Mouse (Mus musculus): ENCODE results near the gene Ly6f. TPM values are rescaled to one million over a fixed set of nuclear protein-coding genes. Genes with fewer than 3 reads are reported as not detected.
"Not testable (repeated sequence)": the region's sequence is repeated elsewhere in the genome, so short reads cannot be mapped to it uniquely, and the experiment has no call there.

The Ly6f gene
- total RNA-seq (2015) (not detected in 2 replicates), total RNA-seq (2017) (not detected in 2 replicates)

- no peak for ATAC-seq (ENCODE audit: poor library complexity, severe bottlenecking)
Measured at GRCm38 (mm10) chr15:75268121-75268520, at the start of gene Ly6f. TSS of gene Ly6f (plus strand) at chr15:75268421.

- ATAC-seq (ENCODE audit: poor library complexity, severe bottlenecking) = no peak
Measured at GRCm38 (mm10) chr15:75221942-75222341, 46.3 kb upstream of the Ly6f start.

DNA sequence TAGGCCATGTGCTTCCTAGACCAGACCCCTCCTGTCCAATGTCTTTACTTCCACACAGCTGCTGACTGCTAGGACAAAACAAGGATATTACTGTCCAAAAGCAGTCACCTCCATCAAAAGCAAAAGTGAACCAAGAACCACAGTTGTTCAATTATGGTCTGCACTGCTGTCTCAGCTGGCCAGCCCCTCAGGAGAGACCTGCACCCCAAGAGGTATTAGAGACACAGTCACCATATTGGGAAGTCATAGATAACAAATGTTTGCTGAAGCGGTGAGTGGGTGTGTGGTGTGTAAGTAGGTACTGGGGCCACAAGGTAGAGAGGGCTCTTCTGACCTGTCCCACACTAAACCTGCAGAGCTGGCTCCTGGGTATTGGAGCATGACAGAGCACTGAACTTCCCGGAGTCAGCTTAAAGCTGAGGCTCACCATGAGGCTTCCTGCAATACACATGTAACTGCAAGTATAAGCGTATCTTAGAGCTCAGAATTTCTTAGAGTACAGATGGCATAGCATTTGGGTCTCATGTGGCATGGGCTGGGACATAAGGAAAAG lies 30.4 kb upstream of the Ly6f start:
- no peak for ATAC-seq (ENCODE audit: poor library complexity, severe bottlenecking)

- no peak for ATAC-seq (ENCODE audit: poor library complexity, severe bottlenecking)
Measured at GRCm38 (mm10) chr15:75240558-75240957, 27.7 kb upstream of the Ly6f start.

DNA sequence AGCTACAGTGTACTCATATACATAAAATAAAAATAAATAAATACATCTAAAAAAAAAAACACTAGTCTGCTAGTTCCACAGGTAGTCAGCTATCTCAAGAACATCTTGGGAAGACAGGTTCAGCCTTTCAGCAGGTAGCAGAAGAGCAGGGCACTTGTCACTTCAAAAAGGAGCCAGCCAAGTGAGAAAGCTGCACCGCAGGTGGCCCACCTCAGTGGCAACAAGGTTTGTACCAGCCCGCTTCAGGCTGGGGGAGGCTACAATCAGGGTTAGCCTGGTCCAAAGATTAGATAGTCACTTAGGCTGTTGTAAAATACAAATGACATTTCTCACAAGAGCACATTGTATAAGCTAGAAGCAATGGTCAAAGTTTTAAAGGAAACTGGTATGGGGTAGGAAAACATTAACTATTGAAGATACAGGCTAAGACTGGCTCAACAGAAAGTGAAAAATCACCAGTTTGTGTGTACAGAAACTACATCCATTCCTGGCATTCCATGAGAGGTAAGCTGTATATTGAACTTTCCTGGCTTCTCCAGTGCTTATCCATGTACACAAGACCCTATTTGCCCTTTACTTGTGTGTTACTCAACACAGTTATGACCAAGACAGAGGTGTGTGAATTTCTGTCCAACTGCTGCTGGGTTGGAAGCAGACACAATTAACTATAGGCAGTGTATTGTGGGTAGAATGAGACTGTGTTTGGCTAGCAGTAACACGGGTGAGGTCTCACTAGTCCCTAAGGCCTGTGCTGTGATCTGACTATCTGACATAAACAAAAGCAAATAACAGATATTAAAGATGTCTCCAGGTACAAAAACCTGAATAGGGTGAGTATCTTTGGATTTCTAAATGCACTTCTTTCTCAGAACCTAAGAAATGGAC lies 25.2 kb upstream of the Ly6f start:
- ATAC-seq (ENCODE audit: poor library complexity, severe bottlenecking) = no peak

DNA sequence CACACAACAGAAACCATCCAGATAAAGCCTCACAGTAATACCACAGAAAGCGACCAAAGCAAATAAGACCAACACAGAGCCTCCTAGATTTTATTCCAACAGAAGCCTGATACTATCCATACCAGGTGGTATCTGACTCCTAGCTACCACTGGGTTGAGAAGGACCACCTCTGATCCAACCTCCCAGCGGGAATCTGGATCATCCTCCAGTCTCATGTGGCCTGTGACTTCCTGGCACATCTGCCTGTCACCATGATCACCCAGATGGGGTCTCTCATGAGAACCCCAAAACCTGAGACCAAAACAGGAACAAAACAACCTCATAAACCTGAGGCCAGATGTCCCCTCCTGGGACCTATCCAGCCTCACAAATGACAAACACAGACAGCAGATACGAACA lies 13.6 kb upstream of the Ly6f start:
- no peak for ATAC-seq (ENCODE audit: poor library complexity, severe bottlenecking)

DNA sequence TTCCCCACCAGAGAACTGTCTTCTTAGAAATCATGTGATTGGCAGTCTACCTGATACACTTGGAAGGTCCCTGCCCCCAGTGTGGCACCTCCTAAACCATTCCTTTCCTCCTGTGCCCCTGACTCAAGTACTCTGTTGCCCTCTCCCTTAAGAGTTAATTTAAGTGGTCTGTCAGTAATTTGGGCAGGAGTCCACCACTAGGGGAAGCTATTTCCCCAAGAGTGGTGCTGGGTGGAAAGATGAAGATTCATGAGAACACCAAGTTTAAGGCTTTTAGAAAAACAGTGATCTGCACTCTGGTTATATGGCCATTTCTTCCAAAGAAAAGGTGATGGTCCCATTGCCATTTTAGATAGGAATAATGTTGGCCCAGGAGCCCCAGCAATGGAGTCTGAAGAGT lies 2.4 kb upstream of the Ly6f start:
- ATAC-seq (ENCODE audit: poor library complexity, severe bottlenecking) = no peak

DNA sequence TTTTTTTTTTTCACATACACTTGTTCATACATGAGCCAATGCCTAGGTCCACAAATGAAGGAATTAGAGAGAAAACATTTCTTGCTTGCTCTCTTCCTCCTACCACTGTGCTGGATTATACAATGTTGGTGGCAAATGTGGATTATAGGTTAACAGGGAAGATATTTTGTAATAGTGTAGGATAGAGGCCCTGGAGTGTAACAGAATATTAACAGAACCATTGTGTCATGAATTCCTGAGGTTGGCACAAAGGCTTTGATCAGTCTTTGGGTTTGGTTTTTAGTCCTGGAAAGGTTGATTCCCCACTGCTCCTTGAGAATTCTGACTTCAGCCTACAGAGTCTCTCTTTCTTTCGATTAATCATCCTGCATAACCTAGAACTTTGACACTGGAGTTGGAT lies 1.6 kb upstream of the Ly6f start:
- ATAC-seq (ENCODE audit: poor library complexity, severe bottlenecking) = no peak

- ATAC-seq (ENCODE audit: poor library complexity, severe bottlenecking) = no peak
Measured at GRCm38 (mm10) chr15:75268916-75269829, 952 bp downstream of the Ly6f start.

DNA sequence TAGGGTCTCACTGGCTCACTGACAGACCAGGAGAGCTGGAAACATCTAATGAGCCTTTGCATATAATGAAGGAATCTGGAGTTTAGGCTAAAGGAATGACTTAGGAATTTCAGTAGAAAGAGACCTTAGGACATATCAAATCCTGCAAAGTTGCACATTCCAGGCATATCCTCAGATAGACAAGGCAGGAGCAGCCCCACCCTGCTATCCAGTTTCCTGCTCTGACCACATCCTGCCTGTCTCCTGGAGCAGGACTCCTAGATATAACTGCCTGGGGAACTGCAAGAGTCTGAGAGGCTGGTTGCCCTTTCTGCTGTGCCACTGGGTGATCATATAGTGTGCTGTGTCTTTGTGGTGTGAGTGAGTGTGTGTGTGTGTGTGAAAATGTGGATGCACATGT lies 1.9 kb downstream of the Ly6f start:
- ATAC-seq (ENCODE audit: poor library complexity, severe bottlenecking) = no peak

DNA sequence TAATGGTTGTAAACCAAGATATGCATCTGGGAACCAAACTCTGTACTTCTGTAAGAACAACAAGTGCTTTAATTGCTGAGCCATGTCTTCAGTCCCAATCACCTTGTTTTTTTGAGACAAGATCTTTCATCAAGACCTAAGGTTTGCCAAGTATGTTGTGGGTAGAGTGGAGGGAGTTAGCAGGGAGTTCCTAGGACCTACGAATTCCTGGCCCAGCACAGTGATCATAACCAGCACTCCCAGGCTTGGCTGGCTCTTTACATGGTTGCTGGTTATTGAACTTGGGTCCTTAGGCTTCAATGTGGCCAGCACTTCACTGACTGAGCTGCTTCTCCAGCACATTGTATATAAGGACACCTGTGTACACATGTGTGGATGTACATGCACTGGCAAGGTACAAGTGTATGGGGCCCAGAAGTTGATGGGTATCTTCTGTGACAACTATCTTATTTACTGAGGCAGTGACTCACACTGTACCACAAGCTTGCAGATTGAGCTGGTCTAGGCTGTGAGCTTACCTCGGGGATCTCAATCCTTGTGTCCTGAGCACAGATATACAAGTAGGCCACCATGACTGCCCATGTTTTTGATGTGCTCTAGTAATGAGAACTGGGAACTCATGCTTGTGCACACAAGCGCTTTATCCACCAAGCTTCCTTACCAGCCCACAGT lies 2.6 kb downstream of the Ly6f start:
- no peak for ATAC-seq (ENCODE audit: poor library complexity, severe bottlenecking)

- no peak for ATAC-seq (ENCODE audit: poor library complexity, severe bottlenecking)
Measured at GRCm38 (mm10) chr15:75271426-75271825, 3.2 kb downstream of the Ly6f start.

DNA sequence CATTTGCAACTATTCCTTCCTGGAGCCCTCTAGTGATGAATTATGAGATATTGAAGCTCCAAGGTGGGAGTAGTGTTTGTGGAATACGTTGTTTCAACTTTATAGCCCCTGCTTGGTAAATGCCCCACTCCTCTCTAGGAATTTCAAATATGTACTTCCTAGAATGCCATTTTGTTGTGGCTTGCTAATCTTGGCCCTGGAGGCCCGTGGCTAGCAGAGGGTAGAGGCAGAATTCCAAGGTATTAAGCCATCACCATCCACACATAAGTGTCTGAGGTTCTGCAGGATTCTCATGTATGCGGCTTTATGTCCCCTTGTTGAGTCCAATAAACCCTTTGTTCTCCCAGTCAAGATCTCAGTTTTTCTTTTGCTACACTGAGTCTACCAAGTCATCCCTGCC lies 3.7 kb downstream of the Ly6f start:
- no peak for ATAC-seq (ENCODE audit: poor library complexity, severe bottlenecking)

DNA sequence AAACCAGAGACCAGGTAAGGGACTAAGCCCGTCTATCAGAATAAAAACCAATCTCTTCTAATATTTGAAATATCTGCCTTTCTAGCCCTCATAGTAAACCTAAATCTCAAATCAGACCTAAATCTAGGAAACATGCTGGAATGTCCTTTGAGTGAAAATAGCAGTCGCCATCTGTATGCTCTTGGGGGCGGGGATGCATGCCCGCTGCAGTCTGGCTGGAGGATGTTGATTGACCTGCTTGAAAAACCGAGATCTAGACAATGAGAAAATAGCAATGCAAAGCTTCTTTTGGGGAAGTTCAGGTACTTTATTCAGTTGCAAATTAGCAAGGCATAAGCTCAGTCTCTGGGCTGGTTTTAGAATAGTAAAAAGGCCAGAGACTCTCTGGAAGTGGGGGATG lies 13.8 kb downstream of the Ly6f start:
- not testable (repeated sequence) for ATAC-seq (ENCODE audit: poor library complexity, severe bottlenecking)

- not testable (repeated sequence) for ATAC-seq (ENCODE audit: poor library complexity, severe bottlenecking)
Measured at GRCm38 (mm10) chr15:75286512-75286911, 18.3 kb downstream of the Ly6f start.

DNA sequence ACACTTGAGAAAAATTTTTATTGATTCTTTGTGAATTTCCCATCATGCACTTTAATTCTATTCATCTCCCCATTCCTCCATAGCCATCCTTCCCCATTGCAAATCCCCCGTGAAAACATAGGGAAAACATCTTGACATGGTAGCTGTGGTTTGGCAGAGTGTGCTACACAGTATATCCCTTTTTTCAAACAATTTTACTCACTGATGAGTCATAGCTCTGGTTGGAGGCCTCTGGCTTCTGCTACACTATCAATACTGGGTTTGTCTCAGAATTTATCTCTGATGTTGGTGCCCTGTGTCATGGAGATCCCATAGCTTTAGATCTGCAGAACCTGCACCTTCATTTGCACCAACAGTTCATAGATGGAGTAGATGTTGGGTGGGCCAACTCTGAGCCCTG lies 24.2 kb downstream of the Ly6f start:
- no peak for ATAC-seq (ENCODE audit: poor library complexity, severe bottlenecking)

GRCm38 (mm10) chr15:75293873-75294385 lies 25.7 kb downstream of the Ly6f start:
- ATAC-seq (ENCODE audit: poor library complexity, severe bottlenecking) = no peak

GRCm38 (mm10) chr15:75306101-75306500 lies 37.9 kb downstream of the Ly6f start:
- ATAC-seq (ENCODE audit: poor library complexity, severe bottlenecking) = no peak

- ATAC-seq (ENCODE audit: poor library complexity, severe bottlenecking) = no peak
Measured at GRCm38 (mm10) chr15:75309186-75309585, 41.0 kb downstream of the Ly6f start.

DNA sequence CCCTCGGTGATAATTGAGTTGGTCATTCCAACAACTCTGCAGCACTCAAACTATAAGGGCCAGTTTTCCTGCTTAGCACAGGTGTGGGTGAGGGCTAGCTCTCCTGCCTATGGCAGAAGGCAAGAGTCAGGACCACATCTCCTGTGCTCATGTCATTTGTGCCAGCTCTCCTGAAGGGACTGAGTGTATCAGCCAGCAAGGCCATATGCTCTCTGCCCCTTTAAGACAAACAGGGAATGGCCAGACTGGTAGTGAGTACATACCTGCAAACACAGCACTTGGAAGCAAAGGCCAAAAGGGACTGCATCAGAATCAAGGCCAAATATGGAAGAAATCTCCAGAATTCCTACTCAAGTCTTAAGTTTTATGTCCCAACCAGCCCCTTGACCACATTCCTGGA lies 41.7 kb downstream of the Ly6f start:
- ATAC-seq (ENCODE audit: poor library complexity, severe bottlenecking) = no peak

DNA sequence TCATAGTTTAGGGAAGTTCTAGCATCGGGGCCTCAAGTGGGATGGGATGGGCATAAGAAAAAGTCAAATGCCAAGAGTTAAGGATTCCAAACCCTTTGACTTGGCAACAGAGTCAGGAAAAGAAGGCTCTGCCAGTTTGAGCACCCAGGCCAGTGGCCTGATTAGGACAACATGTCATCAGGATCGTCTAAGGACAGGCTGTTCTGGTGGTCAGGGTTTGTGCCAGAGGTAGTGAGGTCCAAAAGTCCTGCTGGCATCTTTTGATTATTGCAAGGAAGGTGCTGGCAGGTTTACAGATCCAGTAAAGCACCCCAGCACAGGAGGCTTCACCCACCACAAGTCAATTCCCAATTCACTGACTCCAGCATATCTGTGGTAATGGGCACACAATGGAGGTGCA lies 46.2 kb downstream of the Ly6f start:
- ATAC-seq (ENCODE audit: poor library complexity, severe bottlenecking) = no peak
